Mouse (Mus musculus) bone marrow, adult 2 months (tissue): ENCODE measurements at regions not wholly inside any gene's neighbourhood (a gene's known extent, or its start where the extent isn't known, plus 50 kb on each side); places are given as distances from the start of the nearest gene placed in this dataset.

Experiments
- H3K27ac ChIP-seq: fragments of 200-500 bp; 2 replicates; pipeline ENCODE4 v1.5.1; 2012; ENCODE audit warnings: low read depth, mild to moderate bottlenecking, control low read depth, inconsistent platforms, low read length; ENCODE audit not compliant: control insufficient read depth, poor library complexity, insufficient read depth
- H3K4me1 ChIP-seq: fragments of 200-500 bp; 2 replicates; pipeline ENCODE4 v1.6.1; 2011; ENCODE audit warnings: low read length; ENCODE audit not compliant: control insufficient read depth, insufficient read depth
- H3K4me3 ChIP-seq: fragments of 200-500 bp; replicated peaks from 2 replicates; pipeline ENCODE3; 2011; ENCODE audit warnings: mild to moderate bottlenecking, low read depth, low read length, control low read depth; ENCODE audit not compliant: control insufficient read depth
- CTCF ChIP-seq: fragments of 200-500 bp; IDR thresholded peaks from 2 replicates; pipeline ENCODE4 v1.5.1; 2011; ENCODE audit warnings: low read length, control low read depth; ENCODE audit not compliant: control insufficient read depth, insufficient read depth
- POLR2A ChIP-seq: fragments of 200-500 bp; IDR thresholded peaks from 2 replicates; pipeline ENCODE4 v1.6.1; 2011; ENCODE audit warnings: low read depth, mild to moderate bottlenecking, control low read depth, low read length, borderline replicate concordance; ENCODE audit not compliant: control insufficient read depth
- WGBS: fragments of 180-500 bp; shearing (Covaris S2); methylation state at CpG from one replicate; pipeline ENCODE4 v1.1.7; 2018; 5-methylcytosine and 5-hydroxymethylcytosine counted together

- H3K27ac ChIP-seq: no peak overlapping the region
- no peak overlapping the region for H3K4me3 ChIP-seq
- H3K4me1 ChIP-seq: no peaks in the 10 kb centered on the region
- WGBS: 77% methylated on average over 4 of the region's 4 CpGs
- TF ChIP-seq CTCF (no peak), POLR2A (no peak)
These were observed 735.9 kb upstream of the Adgrl2 start for GRCm38 (mm10) chr3:149726212-149726611.

GRCm38 (mm10) chr3:149724879-149725278 lies 734.5 kb upstream of the Adgrl2 start:
- no peak overlapping the region for H3K27ac ChIP-seq
- TF ChIP-seq CTCF (no peak), POLR2A (no peak)
- no peaks in the 10 kb centered on the region for H3K4me1 ChIP-seq
- WGBS: 84% methylated on average over 3 of the region's 3 CpGs
- H3K4me3 ChIP-seq: no peak overlapping the region

- no peak overlapping the region for H3K4me3 ChIP-seq
- no peak overlapping the region for H3K27ac ChIP-seq
- 73% methylated on average over 4 of the region's 4 CpGs for WGBS
- H3K4me1 ChIP-seq: no peaks in the 10 kb centered on the region
- TF ChIP-seq CTCF (no peak), POLR2A (no peak)
These were observed 731.5 kb upstream of the Adgrl2 start for GRCm38 (mm10) chr3:149721832-149722231.

GRCm38 (mm10) chr3:149720306-149720705 lies 730.0 kb upstream of the Adgrl2 start:
- TF ChIP-seq CTCF (no peak), POLR2A (no peak)
- 84% methylated on average over 6 of the region's 6 CpGs for WGBS
- Histone ChIP-seq H3K4me3 (no peak overlapping the region), H3K4me1 (no peaks in the 10 kb centered on the region), H3K27ac (no peak overlapping the region)

- Histone ChIP-seq H3K4me1 (no peaks in the 10 kb centered on the region), H3K27ac (no peak overlapping the region), H3K4me3 (no peak overlapping the region)
- 92% methylated on average over 10 of the region's 10 CpGs for WGBS
- TF ChIP-seq CTCF (no peak), POLR2A (no peak)
These were observed 715.4 kb upstream of the Adgrl2 start for GRCm38 (mm10) chr3:149705724-149706123.

- no peaks in the 10 kb centered on the region for H3K4me1 ChIP-seq
- TF ChIP-seq CTCF: no peak
- no peak for TF ChIP-seq POLR2A
- no peak overlapping the region for H3K27ac ChIP-seq
- WGBS: 90% methylated on average over 12 of the region's 12 CpGs
- no peak overlapping the region for H3K4me3 ChIP-seq
These were observed 715.0 kb upstream of the Adgrl2 start for GRCm38 (mm10) chr3:149705322-149705721.

- WGBS: 88% methylated on average over 4 of the region's 4 CpGs
These were observed 714.1 kb upstream of the Adgrl2 start for GRCm38 (mm10) chr3:149704478-149704877.

GRCm38 (mm10) chr3:149683561-149683960 lies 693.2 kb upstream of the Adgrl2 start:
- no peaks in the 10 kb centered on the region for H3K4me1 ChIP-seq
- TF ChIP-seq POLR2A (no peak), CTCF (no peak)
- H3K4me3 ChIP-seq: no peak overlapping the region
- H3K27ac ChIP-seq: no peak overlapping the region
- 77% methylated on average over 4 of the region's 4 CpGs for WGBS

More at GRCm38 (mm10) chr3:149704478-149704877, 714.1 kb upstream of the Adgrl2 start:
- Histone ChIP-seq H3K4me3 (no peak overlapping the region), H3K27ac (no peak overlapping the region), H3K4me1 (no peaks in the 10 kb centered on the region)
- TF ChIP-seq POLR2A: no peak
- no peak for TF ChIP-seq CTCF

- TF ChIP-seq CTCF: no peak
- no peak for TF ChIP-seq POLR2A
- Histone ChIP-seq H3K27ac (no peak overlapping the region), H3K4me3 (no peak overlapping the region), H3K4me1 (no peaks in the 10 kb centered on the region)
- 78% methylated on average over 5 of the region's 5 CpGs for WGBS
These were observed 691.9 kb upstream of the Adgrl2 start for GRCm38 (mm10) chr3:149682246-149682645.
